Mouse (Mus musculus) limb, embryonic 14.5 days (tissue): ENCODE measurements around the gene Lmtk2. TPM values are rescaled to one million over a fixed set of nuclear protein-coding genes. Genes with fewer than 3 reads are reported as not detected.
A peak's percentile ranks its signal among the peaks of the same experiment; 100 is the strongest.

Experiments used
- ATAC-seq: fragments of 200-750 bp; cut with Nextera tagmentation; 2 replicates; pipeline ENCODE4 v1.8.0; 2017; ENCODE audit warnings: low read depth, moderate number of reproducible peaks, moderate TSS enrichment; ENCODE audit not compliant: low FRiP score
- DNase-seq: peaks from one replicate; pipeline ENCODE4 v3.0.0-alpha.2; 2015; ENCODE audit warnings: low spot score
- H3K27ac ChIP-seq: fragments of 300-500 bp; sonication (generic); replicated peaks from 2 replicates; pipeline ENCODE4 v1.5.1; 2014; ENCODE audit warnings: low read depth, mild to moderate bottlenecking, low read length, moderate library complexity, mixed read lengths
- H3K27me3 ChIP-seq: fragments of 300-500 bp; sonication (generic); 2 replicates; pipeline ENCODE4 v1.6.1; 2014; ENCODE audit warnings: low read length, mixed read lengths; ENCODE audit not compliant: control insufficient read depth, insufficient read depth
- H3K36me3 ChIP-seq: fragments of 300-500 bp; sonication (generic); 2 replicates; pipeline ENCODE4 v1.6.1; 2014; ENCODE audit warnings: mild to moderate bottlenecking, low read length, moderate library complexity, mixed read lengths; ENCODE audit not compliant: control insufficient read depth, insufficient read depth
- H3K4me1 ChIP-seq: fragments of 300-500 bp; sonication (generic); 2 replicates; pipeline ENCODE4 v1.6.1; 2014; ENCODE audit warnings: antibody characterized with exemption, low read length, mixed read lengths; ENCODE audit not compliant: control insufficient read depth, insufficient read depth
- H3K4me2 ChIP-seq: fragments of 300-500 bp; sonication (generic); replicated peaks from 2 replicates; pipeline ENCODE4 v1.6.1; 2014; ENCODE audit warnings: low read depth, mild to moderate bottlenecking, low read length, moderate library complexity; ENCODE audit not compliant: severe bottlenecking
- H3K4me3 ChIP-seq: fragments of 300-500 bp; sonication (generic); replicated peaks from 2 replicates; pipeline ENCODE4 v1.5.1; 2014; ENCODE audit warnings: low read length
- H3K9ac ChIP-seq: fragments of 300-500 bp; sonication (generic); 2 replicates; pipeline ENCODE4 v1.6.1; 2014; ENCODE audit warnings: mild to moderate bottlenecking, low read depth, low read length, moderate library complexity; ENCODE audit not compliant: severe bottlenecking
- H3K9me3 ChIP-seq: fragments of 300-500 bp; sonication (generic); 2 replicates; pipeline ENCODE4 v1.6.1; 2016; ENCODE audit warnings: low read length; ENCODE audit not compliant: control insufficient read depth
- POLR2A ChIP-seq: fragments of 200-500 bp; IDR thresholded peaks from 2 replicates; pipeline ENCODE4 v1.8.0; 2012; ENCODE audit warnings: inconsistent platforms, mild to moderate bottlenecking, moderate library complexity, borderline replicate concordance; ENCODE audit not compliant: insufficient read depth, insufficient read length; ENCODE audit errors: extremely low read depth
- WGBS: fragments of 180-500 bp; shearing (Covaris S2); extraction: QIAGEN DNeasy Blood & Tissue Kit; methylation state at CpG from one replicate; pipeline ENCODE4 v1.1.7; 2014; 5-methylcytosine and 5-hydroxymethylcytosine counted together
- polyA plus RNA-seq, 2 experiments: library from polyadenylated mRNA; depleted of rRNA in 1 of 2; stranded (reverse) in 1 of 2; unstranded in 1 of 2; fragments of >200 nt; fragmentation: Nextera tagmentation in 1 of 2; extraction: Ambion mirVana in 1 of 2; gene quantifications; 2 replicates each; pipeline versions ENCODE4 v1.2.1 to v1.2.3; 2012 to 2014

Lmtk2 gene
- 8.2 and 10.1 TPM in 2 replicates for polyA plus RNA-seq (2012; rRNA removed)
- polyA plus RNA-seq (2014; fragmentation: Nextera tagmentation; extraction: Ambion mirVana) = 3.6 and 4.3 TPM in 2 replicates

GRCm38 (mm10) chr5:144100149-144100935, at the start of gene Lmtk2:
Gene Lmtk2, plus strand, starts transcription at chr5:144100436.
- under 1% methylated on average over 75 of the region's 90 CpGs for WGBS
- Histone ChIP-seq H3K27ac (peak within 1 kb of the TSS; percentile 55), H3K9ac (peak within 1 kb of the TSS; percentile 89), H3K9me3 (no peaks in the 10 kb centered on the region), H3K27me3 (no peaks in the 10 kb centered on the region), H3K4me3 (peak within 1 kb of the TSS; percentile 96), H3K4me1 (no peaks in the 10 kb centered on the region), H3K36me3 (no peaks in the 10 kb centered on the region), H3K4me2 (peak within 1 kb of the TSS; percentile 91)
- TF ChIP-seq POLR2A = peak; percentile 89; the same call in 1 of the 2 replicates
- ATAC-seq (peak; percentile 100), DNase-seq (peak; percentile 95)

- H3K27me3 ChIP-seq = no peaks in the 10 kb centered on the region
- H3K4me3 ChIP-seq = no peak overlapping the region
- H3K36me3 ChIP-seq = no peaks in the 10 kb centered on the region
- no peak for DNase-seq
- no peaks in the 10 kb centered on the region for H3K9me3 ChIP-seq
- no peak overlapping the region for H3K27ac ChIP-seq
- no peaks in the 10 kb centered on the region for H3K4me1 ChIP-seq
- TF ChIP-seq POLR2A = no peak
- no peak overlapping the region for H3K4me2 ChIP-seq
- H3K9ac ChIP-seq = no peak overlapping the region
- no peak for ATAC-seq
Observed at GRCm38 (mm10) chr5:144051268-144051667, 49.0 kb upstream of the Lmtk2 start.

- no peaks in the 10 kb centered on the region for H3K9me3 ChIP-seq
- H3K4me3 ChIP-seq = no peak overlapping the region
- H3K27ac ChIP-seq = no peak overlapping the region
- WGBS = 45% methylated on average over 3 of the region's 3 CpGs
- H3K4me2 ChIP-seq = no peak overlapping the region
- no peak overlapping the region for H3K9ac ChIP-seq
- no peaks in the 10 kb centered on the region for H3K36me3 ChIP-seq
- no peaks in the 10 kb centered on the region for H3K4me1 ChIP-seq
- no peak for TF ChIP-seq POLR2A
- no peaks in the 10 kb centered on the region for H3K27me3 ChIP-seq
- ATAC-seq (no peak), DNase-seq (no peak)
Observed at GRCm38 (mm10) chr5:144053450-144053849, 46.8 kb upstream of the Lmtk2 start.

GRCm38 (mm10) chr5:144054340-144054739, 45.9 kb upstream of the Lmtk2 start:
- H3K9me3 ChIP-seq = no peaks in the 10 kb centered on the region
- no peak overlapping the region for H3K9ac ChIP-seq
- DNase-seq (no peak), ATAC-seq (no peak)
- H3K36me3 ChIP-seq = no peaks in the 10 kb centered on the region
- WGBS = 91% methylated on average over 6 of the region's 6 CpGs
- no peak overlapping the region for H3K4me3 ChIP-seq
- H3K27ac ChIP-seq = no peak overlapping the region
- no peaks in the 10 kb centered on the region for H3K27me3 ChIP-seq
- no peak for TF ChIP-seq POLR2A
- no peaks in the 10 kb centered on the region for H3K4me1 ChIP-seq
- no peak overlapping the region for H3K4me2 ChIP-seq

- no peaks in the 10 kb centered on the region for H3K9me3 ChIP-seq
- no peaks in the 10 kb centered on the region for H3K4me1 ChIP-seq
- no peak overlapping the region for H3K4me2 ChIP-seq
- H3K4me3 ChIP-seq = no peak overlapping the region
- H3K27ac ChIP-seq = no peak overlapping the region
- H3K9ac ChIP-seq = no peak overlapping the region
- ATAC-seq (no peak), DNase-seq (no peak)
- no peaks in the 10 kb centered on the region for H3K27me3 ChIP-seq
- 72% methylated on average over 5 of the region's 5 CpGs for WGBS
- no peak for TF ChIP-seq POLR2A
- H3K36me3 ChIP-seq = no peaks in the 10 kb centered on the region
Observed at GRCm38 (mm10) chr5:144064093-144064492, 36.1 kb upstream of the Lmtk2 start.
